Mouse (Mus musculus): Measurements from ENCODE around the gene 2700097O09Rik.
"Not testable (repeated sequence)": the region's sequence is repeated elsewhere in the genome, so short reads cannot be mapped to it uniquely, and the experiment has no call there.

The 2700097O09Rik gene

DNA sequence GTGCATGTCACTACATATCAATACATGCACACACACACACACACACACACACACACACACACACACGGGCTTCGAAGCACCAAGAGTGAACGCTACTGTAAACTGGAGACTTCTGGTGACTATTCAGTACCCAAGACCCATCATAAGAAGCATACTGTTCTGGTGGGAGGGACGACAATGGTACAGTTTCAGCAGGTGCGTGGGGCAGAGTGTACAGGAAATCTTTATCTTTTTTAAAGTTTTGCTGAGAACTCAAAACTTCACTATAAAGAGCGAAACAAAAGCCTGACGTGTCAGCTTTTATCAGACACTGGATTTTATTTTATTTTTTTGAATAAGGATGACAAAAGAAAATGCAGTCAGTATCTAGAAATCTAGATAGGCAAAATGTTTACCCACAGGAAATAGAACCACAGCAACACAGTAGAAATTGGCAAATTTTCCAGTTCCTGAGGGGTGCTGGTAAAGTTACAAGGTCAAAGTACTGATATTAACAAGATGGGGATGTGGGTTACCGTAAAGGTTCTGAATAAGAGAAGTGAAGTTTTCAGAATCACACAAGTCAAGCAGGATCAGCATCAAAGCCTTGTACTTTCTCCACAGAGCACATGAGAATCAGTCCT, 30.1 kb downstream of the 2700097O09Rik start:
- no peak for DNase-seq (ENCODE audit: low read depth, low spot score)

DNA sequence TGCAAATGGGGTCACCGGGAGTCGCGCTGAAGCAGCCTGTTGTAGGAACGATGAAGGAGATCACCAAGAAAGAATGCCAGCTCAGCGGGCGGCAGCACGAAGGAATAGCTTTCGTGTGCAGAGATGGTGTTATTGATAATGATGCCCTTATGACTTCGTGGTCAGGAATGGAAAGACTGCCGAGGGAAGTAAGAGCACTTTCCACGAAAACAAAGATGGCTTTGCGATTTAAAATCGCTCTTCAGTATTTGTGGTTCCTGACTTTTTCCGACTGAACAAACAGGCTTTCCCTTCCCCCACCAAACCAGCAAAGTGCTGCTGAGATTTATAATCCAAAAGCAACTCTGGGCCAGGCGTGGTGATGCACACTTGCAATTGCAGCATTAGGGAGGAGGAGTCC, 38.9 kb downstream of the 2700097O09Rik start:
- no peak for DNase-seq (ENCODE audit: low read depth, low spot score)

DNA sequence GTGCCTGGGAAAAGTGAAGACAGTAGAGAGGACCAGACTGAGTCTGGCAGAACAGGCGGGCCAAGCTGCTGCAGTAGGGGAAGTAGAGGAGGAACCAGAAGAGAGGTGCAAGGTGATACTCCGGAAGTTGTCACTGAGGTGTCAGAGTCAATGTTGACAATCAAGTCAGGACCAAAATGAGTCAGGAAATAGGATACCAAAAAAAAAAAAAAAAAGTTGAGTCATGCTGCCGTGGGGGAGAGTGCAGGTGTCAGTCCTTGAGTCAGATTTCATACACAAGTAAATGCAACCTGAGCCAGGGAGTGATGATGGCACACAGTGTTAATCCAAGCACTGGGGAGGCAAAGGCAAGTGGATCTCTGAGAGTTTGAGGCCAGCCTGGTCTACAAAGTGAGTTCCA, 52.8 kb downstream of the 2700097O09Rik start:
- peak; percentile 7 for DNase-seq (ENCODE audit: low read depth, low spot score)

DNA sequence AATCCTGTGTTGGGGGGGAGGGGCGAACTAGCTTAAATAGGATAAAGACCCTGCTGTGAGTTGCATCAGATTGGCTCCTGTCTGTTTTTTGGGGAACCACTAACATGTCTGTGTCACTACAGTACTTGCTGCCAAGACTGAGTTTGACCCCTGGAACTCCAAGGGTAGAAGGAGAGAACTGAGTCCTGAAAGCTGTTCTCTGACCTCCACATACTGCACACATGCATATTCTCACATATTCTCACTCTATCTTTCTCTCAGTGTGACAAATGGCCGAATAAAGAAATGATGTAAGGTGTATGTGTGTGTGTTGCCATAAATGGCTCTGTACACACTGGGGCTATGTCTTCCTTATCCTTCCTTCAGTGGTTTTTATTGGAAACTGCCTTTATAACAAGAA, 56.6 kb downstream of the 2700097O09Rik start:
- DNase-seq (ENCODE audit: low read depth, low spot score): no peak

DNA sequence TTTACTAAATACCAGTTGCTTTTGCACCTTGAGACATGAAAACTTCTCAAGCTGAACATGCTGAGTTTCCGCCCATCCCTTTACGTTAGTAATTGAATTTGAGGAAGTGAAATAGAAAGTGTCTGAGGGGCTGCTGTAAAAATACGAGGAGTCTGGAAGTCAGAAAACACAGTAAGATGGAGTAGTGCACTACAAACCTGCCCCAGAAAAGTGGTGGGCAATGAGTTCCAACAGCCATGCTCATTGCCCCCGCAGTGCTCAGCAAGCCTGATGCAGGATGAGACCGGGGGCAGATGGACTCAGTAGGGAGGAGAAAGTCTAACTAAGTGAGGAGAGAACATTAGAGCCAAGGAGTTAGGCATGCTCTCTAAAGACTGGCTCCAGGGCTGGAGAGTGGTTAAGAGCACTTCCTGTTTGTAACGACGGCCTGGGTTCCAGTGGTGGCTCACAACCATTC, 60.5 kb downstream of the 2700097O09Rik start:
- DNase-seq (ENCODE audit: low read depth, low spot score): no peak

DNA sequence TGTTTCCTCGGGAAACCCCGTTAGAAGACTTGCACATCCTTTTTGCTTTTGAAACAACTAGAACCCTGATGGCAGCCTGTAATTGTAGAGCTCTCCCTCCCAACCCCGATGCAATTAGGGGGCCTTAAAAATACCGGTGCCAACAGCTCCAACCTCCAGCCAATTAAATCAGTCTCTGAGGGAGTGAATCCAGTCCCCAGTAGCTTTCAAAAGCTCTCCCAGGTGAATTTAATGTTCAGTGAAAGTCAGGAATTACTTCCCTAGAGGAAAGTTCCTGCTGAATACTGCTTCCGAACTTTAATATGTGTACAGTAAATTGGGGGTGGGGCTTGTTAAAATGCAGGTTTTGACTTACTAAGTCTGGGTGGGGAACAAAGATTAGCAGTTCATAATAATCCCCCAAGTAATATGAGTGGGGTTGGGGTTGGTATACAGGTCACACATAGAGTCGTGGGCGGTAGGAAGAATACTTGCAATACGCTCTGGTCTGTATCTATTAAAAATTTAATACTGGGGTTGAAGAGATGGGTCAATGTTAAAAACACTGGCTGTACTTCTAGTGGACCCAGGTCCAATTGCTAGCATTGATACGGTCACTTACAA, 62.7 kb downstream of the 2700097O09Rik start:
- no peak for DNase-seq (ENCODE audit: low read depth, low spot score)

DNA sequence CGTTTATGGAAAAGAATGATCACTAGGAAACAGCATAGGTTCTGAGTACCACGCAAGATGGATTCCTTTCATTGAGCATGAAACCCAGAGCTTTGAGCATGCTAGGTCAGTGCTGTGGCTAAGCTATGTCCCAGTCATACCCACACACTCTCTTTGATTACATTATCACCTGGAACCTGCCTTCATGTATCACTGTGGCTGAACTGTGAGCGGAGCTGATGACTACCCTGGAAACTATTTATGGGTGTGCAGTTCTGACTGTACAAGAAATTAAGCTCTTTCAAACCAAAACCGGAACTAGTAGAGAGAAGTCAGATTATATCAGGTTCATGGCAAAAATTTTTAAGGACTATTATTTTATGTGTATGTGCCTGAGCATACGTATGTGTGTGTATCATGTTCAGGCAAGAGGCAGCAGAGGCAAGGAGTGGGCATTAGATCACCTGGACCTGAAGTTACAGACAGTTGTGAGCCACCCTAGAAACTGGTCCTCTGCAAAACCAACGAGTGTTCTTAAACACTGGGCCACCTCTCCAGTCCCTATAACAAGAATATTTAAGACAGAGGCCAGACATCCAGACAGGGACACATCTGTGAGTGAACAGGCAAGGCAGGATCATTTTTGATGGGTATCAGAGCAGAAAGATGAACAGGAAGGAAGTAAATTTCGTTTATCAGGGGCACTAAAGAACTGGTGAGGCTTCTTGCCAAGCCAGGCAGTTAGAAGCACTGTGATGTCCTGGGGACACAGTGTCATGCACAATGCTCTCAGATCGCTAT, 63.4 kb downstream of the 2700097O09Rik start:
- DNase-seq (ENCODE audit: low read depth, low spot score): no peak

DNA sequence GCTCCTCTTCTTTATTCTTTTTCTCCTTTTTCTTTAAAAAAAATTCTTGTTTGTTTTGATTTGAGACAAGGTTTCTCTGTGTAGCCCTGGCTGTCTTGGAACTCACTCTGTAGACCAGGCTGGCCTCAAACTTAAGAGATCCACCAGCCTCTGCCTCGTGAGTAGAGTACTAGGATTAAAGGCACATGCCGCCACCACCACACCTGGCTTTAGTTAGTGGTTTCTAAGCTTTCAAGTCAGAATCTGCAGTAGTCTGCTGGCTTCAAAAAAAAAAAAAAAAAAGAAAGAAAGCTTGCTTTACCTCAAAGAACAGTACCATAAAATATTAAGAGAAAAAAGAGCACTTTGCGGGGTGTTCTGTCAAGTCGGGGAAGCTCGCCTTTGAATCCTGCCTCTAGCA, 64.5 kb downstream of the 2700097O09Rik start:
- DNase-seq (ENCODE audit: low read depth, low spot score): no peak

DNA sequence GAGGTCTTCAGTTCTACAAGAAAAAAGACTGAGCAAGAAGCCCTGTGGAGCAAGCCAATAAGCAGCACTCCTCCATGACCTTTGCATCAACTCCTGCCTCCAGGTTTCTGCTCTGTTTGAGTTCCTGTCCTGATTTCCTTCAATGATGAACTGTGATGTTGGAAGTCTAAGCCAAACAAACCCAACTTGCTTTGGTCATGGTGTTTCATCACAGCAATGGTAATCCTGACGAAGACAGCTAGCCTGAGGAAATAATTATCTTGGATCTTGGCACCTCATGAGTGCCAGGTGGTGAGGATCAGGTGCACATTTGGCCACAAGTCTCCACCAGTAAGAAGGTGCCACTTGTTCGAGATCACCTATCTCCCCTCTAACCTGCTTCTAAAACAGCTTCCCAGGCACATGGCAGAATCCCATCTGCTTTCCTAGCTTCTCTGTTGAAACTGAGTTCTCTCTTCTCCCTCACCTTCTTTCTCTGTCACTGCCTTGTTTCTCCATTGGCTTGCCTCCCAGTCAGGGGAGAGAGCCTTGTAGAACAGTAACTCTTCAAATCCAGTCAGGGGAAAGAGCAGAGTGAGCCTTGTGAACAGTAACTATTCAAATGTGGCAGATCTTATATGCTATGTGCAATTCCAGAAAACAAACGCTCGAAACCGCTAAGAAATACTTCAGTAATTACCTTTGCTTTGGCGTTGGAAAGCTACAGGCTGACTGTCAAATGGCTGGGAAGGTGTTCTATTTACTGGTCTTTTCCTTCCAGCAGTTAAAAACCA, 66.1 kb downstream of the 2700097O09Rik start, which contains the start of gene Baz1a:
TSS of gene Baz1a (minus strand) at position 723 of the 773 bp plus-strand sequence.
- no peak for DNase-seq (ENCODE audit: low read depth, low spot score)

DNA sequence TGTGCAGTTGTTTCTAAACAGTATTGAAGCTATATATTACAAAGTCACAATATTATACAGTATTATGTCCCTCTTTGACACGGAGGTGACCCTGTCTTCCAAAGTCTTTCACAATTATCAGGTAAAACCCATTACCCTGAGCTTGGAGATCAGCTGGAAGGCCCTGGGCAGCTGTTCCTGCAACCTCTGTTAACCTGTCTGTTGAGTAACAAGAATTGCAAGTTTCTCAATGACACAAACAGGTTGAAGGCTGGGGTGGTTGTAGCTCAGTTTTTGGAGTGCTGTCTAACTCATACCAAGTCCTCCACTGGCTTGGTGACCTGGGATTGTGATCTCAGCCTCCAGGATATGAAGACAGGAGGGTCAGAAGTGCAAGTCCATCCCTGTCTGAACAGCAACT, 66.9 kb downstream of the 2700097O09Rik start:
- no peak for DNase-seq (ENCODE audit: low read depth, low spot score)

DNA sequence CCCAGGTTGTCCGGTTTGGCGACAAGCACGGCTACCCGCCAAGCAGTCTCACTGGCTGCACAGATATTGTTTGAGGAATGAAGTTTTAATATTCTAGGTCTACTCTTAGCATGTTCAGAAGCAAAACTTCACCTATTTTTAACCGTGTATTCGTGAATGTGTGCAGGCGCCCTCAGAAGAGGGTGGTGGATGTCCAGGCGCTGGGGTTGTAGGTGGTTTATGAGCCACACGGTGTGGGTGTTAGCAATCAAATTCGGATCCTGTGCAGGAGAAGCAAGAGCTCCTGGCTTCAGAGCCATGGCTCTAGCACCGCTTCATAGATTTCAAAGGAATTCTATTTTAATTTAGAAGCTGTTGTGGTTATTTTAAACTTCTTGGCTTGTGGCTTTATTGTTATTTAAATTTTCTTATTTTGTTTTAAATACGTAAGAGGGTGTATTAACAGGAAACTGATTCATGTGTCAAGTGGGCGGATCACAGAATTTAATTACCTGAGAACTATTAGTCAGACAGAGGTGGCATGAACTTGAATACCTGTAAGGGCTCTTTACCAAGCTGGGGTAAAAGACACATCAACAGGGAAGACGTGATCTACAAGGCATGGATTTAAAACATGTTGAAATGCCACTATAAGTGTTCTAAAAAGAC, 72.4 kb downstream of the 2700097O09Rik start:
- no peak for DNase-seq (ENCODE audit: low read depth, low spot score)

DNA sequence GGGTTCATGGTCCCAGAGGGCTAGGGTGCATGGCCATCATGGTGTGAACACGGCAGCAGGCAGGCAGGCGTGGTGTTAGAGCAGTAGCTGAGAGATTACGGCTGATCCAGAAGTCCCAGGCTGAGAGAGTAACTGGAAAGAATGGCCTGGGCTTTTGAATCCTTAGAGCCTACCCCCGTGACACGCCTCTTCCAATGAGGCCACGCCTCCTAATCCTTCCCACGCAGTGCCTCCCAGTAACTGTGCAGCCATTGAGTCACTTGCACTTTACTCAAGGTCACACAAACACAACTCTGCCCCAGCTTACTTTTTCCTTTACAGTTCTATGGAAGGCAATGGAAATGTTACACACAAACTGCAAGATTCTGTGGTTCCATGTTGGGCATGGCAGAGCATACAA, 73.8 kb downstream of the 2700097O09Rik start:
- DNase-seq (ENCODE audit: low read depth, low spot score): no peak

DNA sequence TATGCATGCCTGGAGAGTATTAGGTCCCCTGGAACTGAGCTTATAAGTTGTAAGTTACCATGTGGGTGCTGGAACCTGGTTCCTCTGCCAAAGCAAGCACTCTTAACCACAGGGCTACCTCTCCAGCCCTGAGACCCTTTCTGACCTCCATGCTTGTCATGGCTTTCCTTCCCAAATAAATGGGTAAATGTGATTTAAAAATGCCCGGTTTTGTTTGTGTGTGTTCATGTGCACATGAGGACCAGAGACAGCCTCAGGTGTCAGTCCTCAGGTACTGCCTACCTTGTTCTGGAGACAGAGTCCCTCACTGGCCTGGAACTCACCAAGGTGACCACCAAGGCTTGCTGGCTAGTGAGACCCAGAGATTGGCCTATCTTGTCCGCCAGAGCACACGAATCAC, 75.5 kb downstream of the 2700097O09Rik start:
- no peak for DNase-seq (ENCODE audit: low read depth, low spot score)

DNA sequence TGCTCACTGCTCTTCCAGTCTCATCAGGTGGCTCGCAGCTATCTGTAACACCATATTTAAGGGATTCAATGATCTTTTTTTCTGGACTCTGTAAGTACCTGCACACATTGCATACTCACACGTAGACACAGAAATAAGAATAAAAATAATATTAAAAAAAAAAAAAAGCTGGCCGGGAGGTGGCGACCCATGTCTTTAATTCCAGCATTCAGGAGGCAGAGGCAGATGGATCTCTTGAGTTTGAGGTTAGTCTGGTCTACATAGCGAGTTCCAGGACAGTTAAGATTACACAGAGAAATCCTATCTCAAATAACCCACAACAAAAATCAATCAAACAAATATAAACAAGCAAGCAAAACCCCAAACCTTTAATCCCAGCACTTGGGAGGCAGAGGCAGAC, 76.1 kb downstream of the 2700097O09Rik start:
- no peak for DNase-seq (ENCODE audit: low read depth, low spot score)

DNA sequence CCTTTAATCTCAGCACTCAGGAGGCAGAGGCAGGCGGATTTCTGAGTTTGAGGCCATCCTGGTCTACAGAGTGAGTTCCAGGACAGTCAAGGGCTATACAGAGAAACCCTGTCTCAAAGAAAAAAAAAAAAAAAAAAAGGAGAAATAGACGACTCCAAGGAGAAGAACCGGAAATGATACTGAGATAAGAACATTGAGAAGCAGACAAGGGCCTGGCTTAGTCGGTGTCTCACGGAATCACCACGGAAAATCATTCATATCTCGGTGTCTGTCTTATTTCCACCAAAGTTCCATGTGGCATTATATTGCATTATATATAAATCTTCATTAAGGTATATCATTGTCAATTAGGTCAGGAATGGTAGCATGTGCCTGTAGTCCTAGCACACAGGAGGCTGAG, 77.4 kb downstream of the 2700097O09Rik start:
- not testable (repeated sequence) for DNase-seq (ENCODE audit: low read depth, low spot score)

DNA sequence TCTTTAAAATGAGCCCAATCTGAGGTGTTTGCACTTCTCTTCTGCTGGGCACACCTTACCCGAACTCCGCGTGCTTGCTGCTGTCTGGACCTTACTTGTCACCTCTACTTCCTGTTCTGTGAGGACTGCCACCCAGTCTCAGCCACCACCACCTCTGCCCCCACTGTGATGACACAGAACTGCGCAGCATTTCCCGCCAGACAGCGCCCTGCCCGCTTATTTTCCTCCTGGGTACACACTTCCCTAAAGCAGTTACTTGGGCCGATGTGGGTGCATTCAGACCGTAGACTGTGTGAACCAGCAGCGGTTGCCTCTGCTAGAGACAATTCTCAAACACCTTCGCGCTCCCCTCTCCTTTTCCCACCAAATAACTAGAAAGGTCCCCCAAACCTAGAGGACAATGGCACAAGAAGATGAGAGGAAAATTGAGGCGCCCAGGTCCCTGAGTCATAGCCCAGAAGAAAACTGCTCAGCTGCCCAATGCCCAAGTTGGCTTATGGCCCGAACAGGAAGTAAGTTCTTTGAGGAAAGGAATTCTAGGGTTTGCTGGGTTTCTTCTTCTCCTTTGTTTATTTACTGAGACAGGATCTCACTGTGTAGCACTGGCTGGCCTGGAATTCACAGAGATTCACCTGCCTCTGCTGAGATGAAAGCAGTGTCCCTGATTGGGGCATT, 80.8 kb downstream of the 2700097O09Rik start:
- peak; percentile 21 for DNase-seq (ENCODE audit: low read depth, low spot score)

DNA sequence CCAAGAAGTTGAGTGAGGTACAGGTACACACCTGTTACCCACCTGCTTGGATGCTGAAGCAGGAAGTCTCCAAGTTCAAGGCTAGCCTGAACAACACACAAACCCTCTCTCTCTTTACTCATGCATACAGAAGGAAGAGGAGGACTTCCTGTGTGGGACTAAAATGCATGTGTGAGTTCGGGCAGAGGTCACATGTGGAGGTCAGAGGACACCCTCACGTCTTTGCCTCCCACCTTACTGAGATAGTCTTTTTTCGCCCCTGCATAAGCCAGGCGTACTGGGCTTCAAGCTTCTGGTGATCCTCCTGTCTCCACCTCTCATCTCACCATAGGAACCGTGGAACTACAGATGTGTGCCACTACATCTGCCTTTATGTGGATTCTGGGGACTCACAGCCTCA, 81.5 kb downstream of the 2700097O09Rik start:
- no peak for DNase-seq (ENCODE audit: low read depth, low spot score)

DNA sequence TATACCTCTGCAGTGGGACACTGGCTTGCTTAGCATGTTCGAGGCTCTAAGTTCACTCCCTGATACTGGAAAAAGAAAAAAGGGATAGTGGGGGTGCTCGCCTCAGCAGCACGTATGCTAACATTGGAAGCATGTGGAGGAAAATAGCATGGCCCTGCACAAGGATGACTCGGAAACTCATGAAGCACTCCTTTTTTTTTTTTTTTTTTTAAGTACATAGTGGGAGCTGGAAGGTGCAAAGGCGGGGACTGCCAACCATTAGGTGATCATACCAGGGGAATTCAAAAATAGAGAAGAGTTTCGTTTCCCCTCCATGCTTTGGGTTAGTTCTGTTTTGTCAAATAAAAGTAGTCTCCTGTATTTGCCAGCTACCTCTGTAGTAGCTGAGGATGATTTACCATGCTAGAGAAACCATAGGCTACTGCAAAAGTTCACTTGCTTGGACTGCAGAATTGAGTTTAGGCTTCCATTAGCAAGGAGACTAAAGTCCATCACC, 82.9 kb downstream of the 2700097O09Rik start:
- DNase-seq (ENCODE audit: low read depth, low spot score): no peak

DNA sequence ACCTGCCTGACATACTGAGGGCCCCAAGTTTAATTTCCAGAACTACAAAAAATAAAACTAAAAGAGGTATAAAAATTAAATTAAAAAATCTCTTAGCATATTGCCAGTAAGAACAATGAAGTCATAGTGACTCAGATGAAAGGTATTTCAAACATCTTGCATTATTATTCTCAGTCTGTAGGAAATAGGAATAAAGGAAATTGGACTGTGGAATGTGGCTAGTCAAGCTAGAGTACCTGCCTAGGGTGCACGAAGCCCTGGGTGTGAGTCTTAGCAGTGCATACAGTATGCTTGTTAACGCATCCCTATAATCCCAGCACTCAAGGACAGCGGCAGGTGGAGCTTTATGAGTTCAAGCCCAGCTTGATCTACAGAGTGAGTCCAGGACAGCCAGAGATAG, 83.9 kb downstream of the 2700097O09Rik start:
- no peak for DNase-seq (ENCODE audit: low read depth, low spot score)

Measured in skeletal muscle tissue, adult 2 months (tissue).